Mouse (Mus musculus) thymus, postnatal 14 days (tissue): ENCODE data around the gene Cd300ld2.
A peak's percentile ranks its signal among the peaks of the same experiment; 100 is the strongest.
"Not testable (repeated sequence)": the region's sequence is repeated elsewhere in the genome, so short reads cannot be mapped to it uniquely, and the experiment has no call there.

Experiments used
- DNase-seq: peaks from one replicate; pipeline ENCODE4 v3.0.0; 2021

The Cd300ld2 gene

DNA sequence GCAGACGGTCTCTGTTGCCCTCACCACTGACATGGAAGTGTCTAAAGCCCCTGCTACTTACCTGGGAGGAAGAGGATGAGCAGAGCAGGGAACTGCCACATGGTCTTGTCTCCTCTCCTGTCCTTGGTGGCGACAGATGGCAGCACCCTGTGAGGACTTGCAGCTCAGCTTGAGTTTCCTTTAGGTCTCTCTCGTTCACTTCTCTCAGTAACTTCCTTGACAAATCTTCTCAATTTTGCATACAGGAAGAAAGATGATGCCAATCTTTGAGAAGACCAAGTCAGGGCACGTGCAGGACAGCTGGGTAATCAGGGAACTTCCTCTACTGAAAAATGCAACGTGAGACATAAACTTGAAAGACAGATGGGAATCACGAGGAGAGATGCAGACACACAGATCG, at the start of gene Cd300ld2:
Gene Cd300ld2 (minus strand): TSS at position 101 of the 400 bp plus-strand sequence.
- DNase-seq = not testable (repeated sequence)

DNA sequence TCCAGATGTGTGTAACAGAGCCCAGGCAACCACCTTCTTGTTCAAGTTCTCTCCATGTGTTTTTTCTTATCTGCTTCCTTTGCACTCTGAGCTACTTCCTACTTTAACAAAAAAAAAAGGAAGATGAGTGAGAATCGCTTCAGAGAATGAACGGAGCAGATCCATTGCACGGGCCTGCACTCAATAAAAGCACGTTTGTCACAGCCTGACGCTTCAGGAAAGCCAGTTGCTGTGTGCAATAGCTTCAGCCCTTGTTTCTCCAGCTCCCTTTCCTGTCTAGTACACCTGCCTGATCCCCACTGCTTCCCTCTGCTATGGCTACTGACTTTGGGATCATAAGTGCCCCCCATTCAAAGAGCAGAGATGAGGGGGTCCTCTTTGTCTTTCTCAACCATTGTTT, 46.1 kb upstream of the Cd300ld2 start, which contains the start of gene Cd300e:
Gene Cd300e (minus strand): TSS at position 101 of the 400 bp plus-strand sequence.
- no peak for DNase-seq

DNA sequence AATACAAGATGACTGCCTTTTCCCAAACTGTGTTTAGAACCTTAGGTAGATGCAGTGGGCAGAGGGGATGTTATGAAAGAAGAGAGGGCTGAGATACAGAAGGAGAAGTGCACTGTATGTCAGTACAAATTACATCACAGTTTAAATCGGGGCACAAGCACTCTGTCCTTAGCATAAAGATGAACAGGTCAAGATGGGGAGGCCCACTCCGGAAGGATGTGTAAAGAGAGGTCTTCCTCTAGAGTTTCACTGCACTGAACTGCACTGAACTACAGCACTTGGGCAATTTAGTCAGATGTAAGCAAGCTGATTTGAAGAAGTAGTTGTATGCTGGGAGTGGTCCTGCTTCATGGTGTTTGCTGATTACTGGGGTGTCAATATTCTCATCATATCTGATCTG, 43.8 kb upstream of the Cd300ld2 start:
- no peak for DNase-seq

DNA sequence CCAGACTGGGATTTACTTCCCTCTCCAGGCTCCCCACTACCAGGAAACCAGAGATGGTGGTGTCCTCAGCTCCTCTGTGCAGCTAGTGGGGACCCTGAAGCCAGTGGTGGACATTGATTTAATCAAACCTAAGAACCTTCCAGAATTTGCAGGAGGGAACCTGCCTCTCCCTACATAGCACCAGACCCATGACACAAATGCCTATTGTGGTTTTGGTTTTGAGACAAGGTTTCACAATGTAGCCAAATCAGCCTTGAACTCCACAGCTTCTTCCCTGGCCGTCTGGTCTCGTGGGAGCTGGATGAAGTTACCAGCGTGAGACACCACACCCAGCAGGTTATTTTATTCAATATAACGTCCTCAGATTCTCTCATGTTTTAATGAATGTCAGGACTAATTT, 42.7 kb upstream of the Cd300ld2 start:
- no peak for DNase-seq

DNA sequence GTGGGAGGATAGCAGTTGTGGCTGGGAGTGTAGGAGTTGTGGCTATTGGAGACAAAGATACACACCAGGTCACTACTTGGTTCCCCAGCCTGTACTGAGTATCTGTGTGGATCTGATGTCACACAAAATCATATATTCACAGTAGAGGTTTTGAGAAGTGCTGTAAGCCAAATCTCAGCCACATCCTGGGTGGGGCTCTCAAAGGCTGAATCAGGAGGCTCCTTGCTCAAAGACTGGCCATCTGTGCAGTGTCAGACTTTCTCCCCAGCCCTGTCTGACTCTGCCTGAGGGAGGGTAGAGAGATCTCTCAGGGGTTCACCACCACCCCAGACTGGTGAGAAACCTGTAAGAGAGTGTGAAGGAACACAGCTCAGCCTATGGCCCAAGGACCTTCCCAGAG, 38.5 kb upstream of the Cd300ld2 start:
- no peak for DNase-seq

DNA sequence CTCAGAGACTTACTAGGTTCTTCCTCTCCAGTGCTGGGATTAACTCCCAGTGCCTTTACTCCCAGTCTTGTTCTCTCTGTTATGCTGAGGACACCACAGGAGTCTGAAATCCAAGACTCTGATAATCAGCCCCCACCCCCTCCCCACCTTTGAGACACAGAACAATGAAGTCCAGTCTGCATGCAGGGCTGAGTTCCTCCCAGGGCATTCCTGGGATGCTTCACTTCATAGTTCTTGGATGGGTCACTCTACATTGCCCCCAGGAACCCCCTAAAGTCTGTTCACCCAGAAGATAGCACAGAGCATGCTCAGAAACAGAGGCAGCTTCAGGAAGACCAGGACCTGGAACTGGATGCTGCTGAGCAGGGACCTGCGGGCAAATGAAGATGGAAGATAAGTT, 37.0 kb upstream of the Cd300ld2 start:
- no peak for DNase-seq

DNA sequence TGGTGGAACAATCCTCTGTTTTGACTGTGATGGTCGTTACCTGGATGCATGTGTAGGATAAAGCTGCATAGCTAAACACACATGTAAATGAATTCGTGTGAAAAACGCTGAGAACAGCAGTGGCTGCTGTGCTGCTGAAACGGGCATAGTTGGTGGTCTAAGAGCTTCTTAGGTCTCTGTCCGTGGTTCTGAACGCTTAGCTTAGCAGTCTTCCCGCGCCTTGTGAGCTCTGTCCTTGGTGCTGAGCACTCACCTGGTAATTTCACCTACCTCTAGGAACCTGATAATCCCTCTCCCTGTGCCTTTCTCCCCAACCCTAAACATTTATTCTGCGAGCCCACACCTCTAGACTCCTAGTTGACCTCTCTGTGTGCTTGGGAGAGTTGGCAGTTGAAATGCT, 36.2 kb upstream of the Cd300ld2 start:
- peak; percentile 63 for DNase-seq

DNA sequence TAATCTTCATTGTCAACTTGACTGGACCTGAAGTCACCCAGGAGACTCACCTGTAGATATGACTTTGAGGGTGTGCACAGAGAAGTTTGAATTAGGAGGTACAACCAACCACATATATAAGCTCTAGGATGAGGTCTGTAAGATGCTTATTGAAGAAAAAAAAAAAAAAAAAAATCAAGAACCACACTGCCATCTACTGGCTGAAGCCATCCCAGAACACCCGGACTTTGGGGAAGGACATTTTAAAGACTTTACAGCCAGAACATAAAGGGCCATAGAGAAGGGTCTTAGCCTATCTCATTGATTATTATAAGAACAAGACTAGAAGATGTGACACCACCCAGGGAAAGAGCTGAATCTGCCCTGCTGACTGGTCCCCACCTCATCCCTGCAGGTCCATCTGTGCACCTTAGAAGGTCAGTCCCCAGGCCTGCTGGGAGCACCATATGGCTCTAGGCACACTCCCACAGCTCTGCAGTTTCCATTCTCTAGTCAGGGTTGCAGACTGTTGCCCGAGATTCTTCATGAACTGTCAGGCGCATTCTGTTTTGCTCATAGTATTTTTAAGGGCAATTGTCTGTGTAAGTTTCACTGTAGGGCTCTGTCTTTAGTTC, 33.4 kb upstream of the Cd300ld2 start:
- DNase-seq = no peak

DNA sequence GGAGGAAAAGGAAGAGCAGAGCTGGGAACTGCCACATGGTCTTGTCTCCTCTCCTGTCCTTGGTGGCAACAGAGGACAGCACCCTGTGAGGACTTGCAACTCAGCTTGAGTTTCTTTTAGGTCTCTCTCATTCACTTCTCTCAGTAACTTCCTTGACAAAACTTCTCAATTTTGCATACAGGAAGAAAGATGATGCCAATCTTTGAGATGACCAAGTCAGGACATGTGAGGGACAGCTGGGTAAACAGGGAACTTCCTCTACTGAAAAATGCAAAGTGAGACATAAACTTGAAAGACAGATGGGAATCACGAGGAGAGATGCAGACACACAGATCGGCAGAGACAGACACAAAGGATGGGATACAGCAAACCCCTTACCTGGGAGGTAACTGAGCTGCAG, 32.3 kb upstream of the Cd300ld2 start, which contains the start of gene Cd300ld3:
Gene Cd300ld3 (minus strand): TSS at position 151 of the 400 bp plus-strand sequence.
- no peak for DNase-seq

DNA sequence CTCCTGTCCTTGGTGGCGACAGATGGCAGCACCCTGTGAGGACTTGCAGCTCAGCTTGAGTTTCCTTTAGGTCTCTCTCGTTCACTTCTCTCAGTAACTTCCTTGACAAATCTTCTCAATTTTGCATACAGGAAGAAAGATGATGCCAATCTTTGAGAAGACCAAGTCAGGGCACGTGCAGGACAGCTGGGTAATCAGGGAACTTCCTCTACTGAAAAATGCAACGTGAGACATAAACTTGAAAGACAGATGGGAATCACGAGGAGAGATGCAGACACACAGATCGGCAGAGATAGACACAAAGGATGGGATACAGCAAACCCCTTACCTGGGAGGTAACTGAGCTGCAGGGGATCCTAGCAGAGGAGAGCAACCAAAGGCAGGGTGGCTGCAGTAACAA, 21.7 kb upstream of the Cd300ld2 start, which contains the start of gene Cd300ld5:
Gene Cd300ld5 (minus strand): TSS at position 101 of the 400 bp plus-strand sequence.
- not testable (repeated sequence) for DNase-seq

DNA sequence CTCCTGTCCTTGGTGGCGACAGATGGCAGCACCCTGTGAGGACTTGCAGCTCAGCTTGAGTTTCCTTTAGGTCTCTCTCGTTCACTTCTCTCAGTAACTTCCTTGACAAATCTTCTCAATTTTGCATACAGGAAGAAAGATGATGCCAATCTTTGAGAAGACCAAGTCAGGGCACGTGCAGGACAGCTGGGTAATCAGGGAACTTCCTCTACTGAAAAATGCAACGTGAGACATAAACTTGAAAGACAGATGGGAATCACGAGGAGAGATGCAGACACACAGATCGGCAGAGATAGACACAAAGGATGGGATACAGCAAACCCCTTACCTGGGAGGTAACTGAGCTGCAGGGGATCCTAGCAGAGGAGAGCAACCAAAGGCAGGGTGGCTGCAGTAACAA, 10.9 kb upstream of the Cd300ld2 start, which contains the start of gene Cd300ld4:
Gene Cd300ld4 (minus strand): TSS at position 101 of the 400 bp plus-strand sequence.
- DNase-seq = not testable (repeated sequence)

DNA sequence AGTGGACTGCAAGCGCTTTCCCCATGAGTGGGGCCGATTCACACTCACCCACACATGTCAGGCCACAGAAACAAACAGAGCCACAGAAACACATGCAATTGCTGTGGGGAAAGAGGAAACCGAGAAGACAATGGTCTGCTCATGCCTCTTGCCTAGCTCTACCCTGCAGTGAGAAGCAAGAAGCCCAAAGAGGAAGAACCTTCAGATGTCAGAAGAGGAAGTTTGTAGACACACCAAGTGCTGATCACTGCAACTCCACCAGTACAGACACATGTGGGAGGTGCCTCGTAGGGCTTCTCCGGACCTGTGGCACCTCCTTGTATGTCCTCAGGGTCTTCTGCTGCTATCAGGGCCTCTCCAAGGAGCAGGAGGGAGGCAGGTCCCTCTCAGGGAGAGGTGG, 11.9 kb downstream of the Cd300ld2 start:
- no peak for DNase-seq

DNA sequence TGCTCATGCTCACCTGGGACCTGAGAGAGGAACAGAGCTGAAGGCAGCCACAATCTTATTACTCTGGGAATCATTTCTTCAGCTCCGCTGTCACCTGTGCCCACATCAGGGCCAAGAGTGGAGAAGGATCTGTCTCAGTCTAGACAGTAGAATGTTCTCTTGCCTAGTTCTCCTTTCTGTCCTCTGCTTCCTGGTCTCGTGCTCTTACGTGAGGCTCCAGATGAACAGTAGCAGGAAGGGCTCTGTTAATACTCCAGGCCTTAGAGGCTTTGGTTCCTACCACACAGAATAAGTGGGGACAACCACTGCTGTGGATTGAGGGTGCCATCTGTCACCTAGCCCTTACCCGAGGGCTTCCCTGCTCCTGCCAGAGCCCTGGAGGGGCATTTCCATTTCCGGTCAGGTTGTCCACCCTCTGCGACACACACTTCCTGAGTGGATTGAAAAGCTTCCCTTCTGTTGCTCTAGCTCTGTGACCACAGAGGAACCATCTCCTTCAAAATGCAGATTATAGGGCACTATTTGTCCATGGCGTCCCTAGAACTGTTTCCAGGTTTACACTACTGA, 14.4 kb downstream of the Cd300ld2 start, which contains the start of gene Cd300c2:
Gene Cd300c2 (minus strand): TSS at position 407 of the 567 bp plus-strand sequence.
- no peak for DNase-seq

DNA sequence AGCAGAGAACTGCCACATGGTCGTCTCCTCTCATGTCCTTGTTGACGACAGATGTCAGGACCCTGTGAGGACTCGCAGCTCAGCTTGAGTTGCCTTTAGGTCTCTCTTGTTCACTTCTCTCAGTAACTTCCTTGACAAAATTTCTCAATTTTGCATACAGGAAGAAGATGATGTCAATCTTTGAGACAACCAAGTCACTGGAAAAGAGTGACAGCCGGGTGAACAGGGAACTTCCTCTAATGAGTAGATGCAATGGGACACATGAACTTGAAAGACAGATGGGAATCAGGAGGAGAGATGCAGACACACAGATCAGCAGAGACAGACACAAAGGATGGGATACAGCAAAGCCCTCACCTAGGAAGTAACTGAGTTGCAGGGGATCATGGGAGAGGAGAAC, 26.2 kb downstream of the Cd300ld2 start, which contains the start of gene Cd300ld:
Gene Cd300ld (minus strand): TSS at position 130 of the 400 bp plus-strand sequence.
- DNase-seq = no peak

DNA sequence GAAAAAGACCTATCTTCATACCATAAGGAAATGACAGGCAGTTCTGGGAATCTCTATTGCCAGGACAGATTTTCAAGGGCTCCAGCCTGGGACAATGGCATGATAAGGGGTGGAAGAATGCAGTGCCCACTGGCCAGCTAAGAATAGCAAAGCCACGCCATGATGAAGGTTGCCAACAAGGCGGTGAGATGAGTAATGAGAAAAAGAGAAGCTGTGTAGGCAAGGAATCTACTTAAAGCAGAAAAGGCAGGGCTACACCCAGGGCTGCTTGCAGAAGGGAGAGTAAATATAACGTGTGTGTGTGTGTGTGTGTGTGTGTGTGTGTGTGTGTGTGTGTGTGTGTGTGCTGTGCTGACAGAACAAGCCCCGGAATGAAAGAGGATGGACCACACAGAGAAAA, 34.1 kb downstream of the Cd300ld2 start:
- no peak for DNase-seq

DNA sequence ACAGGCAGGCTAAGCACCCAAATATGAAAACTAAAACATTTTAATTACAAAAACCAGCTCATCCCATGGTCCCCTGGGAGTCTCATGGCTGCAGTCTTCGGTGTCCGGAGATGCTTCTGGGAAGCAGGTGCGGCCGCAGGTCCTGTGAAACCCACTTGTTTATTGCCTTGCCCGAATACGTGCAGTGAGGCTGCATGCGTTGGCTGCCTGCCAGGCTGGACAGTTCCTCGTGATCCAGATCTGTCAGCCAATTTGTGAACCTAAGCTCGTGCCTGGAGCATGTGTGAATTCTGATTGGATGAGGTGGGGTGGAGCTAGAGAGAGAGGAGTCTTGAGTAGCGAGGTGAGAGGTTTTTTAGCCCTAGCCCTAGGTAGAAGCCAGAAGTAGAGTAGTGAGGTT, 43.3 kb downstream of the Cd300ld2 start:
- no peak for DNase-seq

DNA sequence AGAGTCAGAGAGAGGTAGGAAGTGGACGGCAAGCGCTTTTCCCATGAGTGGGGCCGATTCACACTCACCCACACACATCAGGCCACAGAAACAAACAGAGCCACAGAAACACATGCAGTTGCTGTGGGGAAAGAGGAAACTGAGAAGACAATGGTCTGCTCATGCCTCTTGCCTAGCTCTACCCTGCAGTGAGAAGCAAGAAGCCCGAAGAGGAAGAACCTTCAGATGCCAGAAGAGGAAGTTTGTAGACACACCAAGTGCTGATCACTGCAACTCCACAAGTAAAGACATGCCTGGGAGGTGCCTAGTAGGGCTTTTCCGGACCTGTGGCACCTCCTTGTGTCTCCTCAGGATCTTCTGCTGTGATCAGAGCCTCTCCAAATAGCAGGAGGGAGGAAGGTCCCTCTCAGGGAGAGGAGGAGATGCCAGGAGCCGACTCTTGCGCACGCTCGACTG, 47.2 kb downstream of the Cd300ld2 start, which contains the start of gene Cd300c:
Gene Cd300c (minus strand): TSS at position 406 of the 456 bp plus-strand sequence.
- DNase-seq = no peak

DNA sequence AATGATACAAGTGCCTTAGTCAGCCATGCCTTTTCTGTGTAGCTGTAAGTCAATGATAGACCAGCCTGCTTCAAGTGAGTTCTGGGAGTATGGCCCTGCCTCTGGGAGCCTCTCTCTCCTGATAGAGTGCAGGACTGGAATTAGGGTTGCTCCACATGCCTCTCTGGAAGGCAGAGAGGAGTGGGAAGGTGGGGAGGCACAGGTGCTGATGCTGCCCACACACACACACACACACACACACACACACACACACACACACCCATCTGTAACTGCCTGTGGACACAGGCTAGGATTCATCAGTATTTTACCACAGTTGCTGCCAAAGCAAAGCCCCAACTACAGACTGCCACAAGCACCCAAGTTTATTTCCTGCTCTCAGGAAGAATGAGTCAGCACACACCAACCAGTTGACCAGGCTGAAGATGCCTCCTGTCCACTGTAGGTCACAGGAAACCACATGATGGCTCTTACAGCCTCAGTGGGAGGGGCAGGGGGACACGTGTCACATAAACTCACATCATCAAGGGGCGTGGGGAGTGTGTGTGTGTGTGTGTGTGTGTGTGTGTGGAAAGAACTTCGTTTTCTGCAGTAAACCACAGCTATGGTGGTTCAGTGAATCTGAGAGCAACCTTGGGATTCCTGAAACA, 50.7 kb downstream of the Cd300ld2 start:
- DNase-seq = no peak

DNA sequence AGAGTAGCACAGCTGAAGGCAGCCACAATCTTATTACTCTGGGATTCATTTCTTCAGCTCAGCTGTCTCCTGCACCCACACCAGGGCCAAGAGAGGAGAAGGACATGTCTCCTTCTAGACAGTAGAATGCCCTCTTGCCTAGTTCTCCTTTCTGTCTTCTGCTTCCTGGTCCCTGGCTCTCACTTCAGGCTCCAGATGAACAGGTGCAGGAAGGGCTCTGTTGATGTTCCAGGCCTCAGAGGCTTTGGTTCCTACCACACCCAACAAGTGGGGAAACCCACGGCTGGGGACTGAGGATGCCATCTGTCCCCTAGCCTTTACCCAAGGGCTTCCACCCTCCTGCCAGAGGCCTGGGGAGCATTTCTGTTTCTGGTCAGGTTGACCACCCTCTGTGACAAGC, 55.6 kb downstream of the Cd300ld2 start:
- DNase-seq = no peak
